9 mouse cellular contexts compared by ENCODE assay signal in genomic region chr19:4113186-4113805, GRCm38 (mm10). TPM values are rescaled to one million over a fixed set of nuclear protein-coding genes. Genes with fewer than 3 reads are reported as not detected.
DNase-seq lines count a peak whose midpoint lies in the region; ATAC-seq and TF ChIP-seq lines count a peak whose summit lies in the region.
"Had no signal": no experiment of that assay in that cellular context is flagged by ENCODE, and none has a peak within 500 bp of the region (broad histone marks: within the 10 kb centered on the region; RNA-seq: fewer than 3 reads in every experiment).

No protein-coding gene starts in this region.

- H3K4me2 ChIP-seq in hindbrain, postnatal 0 days (ENCODE audit: low read depth, low read length) = no peak overlapping the region
- no peak overlapping the region for H3K4me2 ChIP-seq in hindbrain, embryonic 14.5 days (replicated peaks)
- peak overlapping the region; percentile 7; the same call in 1 of the 2 replicates for H3K4me2 ChIP-seq in heart, embryonic 15.5 days
- peak overlapping the region; percentile 51 for H3K4me2 ChIP-seq in liver, embryonic 16.5 days (ENCODE audit: low read depth, low read length)

- no peak for TF ChIP-seq CTCF in hindbrain, postnatal 0 days (IDR thresholded peaks at IDR 0.05; ENCODE audit: low read depth)
- TF ChIP-seq CTCF in cortical plate, adult 2 months (IDR thresholded peaks at IDR 0.05; ENCODE audit: extremely low read depth, insufficient read depth, low read length) = no peak

- WGBS in hindbrain, postnatal 0 days = 60% methylated on average over 13 of the region's 13 CpGs
- 77% methylated on average over 13 of the region's 13 CpGs for WGBS in hindbrain, embryonic 14.5 days
- 52% methylated on average over 13 of the region's 13 CpGs for WGBS in heart, embryonic 15.5 days
- WGBS in liver, embryonic 16.5 days (ENCODE audit: insufficient replicate concordance) = 26% methylated on average over 13 of the region's 13 CpGs

- peak; percentile 53 for ATAC-seq in hindbrain, postnatal 0 days
- no peak for ATAC-seq in hindbrain, embryonic 14.5 days (ENCODE audit: low FRiP score)
- ATAC-seq in heart, embryonic 15.5 days (replicated peaks; ENCODE audit: insufficient number of reproducible peaks, insufficient read depth, low FRiP score, low read depth) = peak; percentile 16; the same call in 1 of the 2 replicates
- peak; percentile 73 for ATAC-seq in liver, embryonic 16.5 days (ENCODE audit: low read depth)

- peak; percentile 67 for DNase-seq in hindbrain, postnatal 0 days (ENCODE audit: low spot score)
- no peak for DNase-seq in hindbrain, embryonic 14.5 days (ENCODE audit: low spot score)
- DNase-seq in layer of hippocampus, adult 18-20 months (ENCODE audit: low spot score in 2 of 2) = peak; percentile 80 to 88
- peak; percentile 78 for DNase-seq in right cerebral cortex, postnatal 25 days
- no peak for DNase-seq in yolk sac, embryonic 10.5 days (ENCODE audit: low spot score)

- no peaks in the 10 kb centered on the region for H3K4me1 ChIP-seq in hindbrain, postnatal 0 days (ENCODE audit: insufficient read depth, low read length)
- H3K4me1 ChIP-seq in hindbrain, embryonic 14.5 days (replicated peaks; ENCODE audit: control insufficient read depth, insufficient read depth, low read length) = no peaks in the 10 kb centered on the region
- H3K4me1 ChIP-seq in cortical plate, adult 2 months (ENCODE audit: control insufficient read depth, insufficient read depth, low read length) = peaks cover 3% of the 10 kb centered on the region; the same call in 1 of the 2 replicates
- H3K4me1 ChIP-seq in heart, embryonic 15.5 days (replicated peaks) = peaks cover 11% of the 10 kb centered on the region
- H3K4me1 ChIP-seq in liver, embryonic 16.5 days (ENCODE audit: control insufficient read depth, low read depth, low read length) = peaks cover 19% of the 10 kb centered on the region

- H3K4me3 ChIP-seq in hindbrain, postnatal 0 days (ENCODE audit: low read length) = no peak overlapping the region
- H3K4me3 ChIP-seq in hindbrain, embryonic 14.5 days (replicated peaks; ENCODE audit: low read length) = no peak overlapping the region
- H3K4me3 ChIP-seq in cortical plate, adult 2 months (ENCODE audit: insufficient read depth, low read length) = no peak overlapping the region
- no peak overlapping the region for H3K4me3 ChIP-seq in heart, embryonic 15.5 days
- peak overlapping the region; percentile 7; the same call in 1 of the 2 replicates for H3K4me3 ChIP-seq in liver, embryonic 16.5 days (ENCODE audit: low read depth, low read length)

- TF ChIP-seq POLR2A in cortical plate, adult 2 months (IDR thresholded peaks at IDR 0.05; ENCODE audit: extremely low read depth, insufficient read depth, low read length) = no peak

- peaks cover 38% of the 10 kb centered on the region; the same call in 1 of the 2 replicates for H3K36me3 ChIP-seq in hindbrain, postnatal 0 days (ENCODE audit: insufficient read depth, low read length)
- peaks cover 85% of the 10 kb centered on the region for H3K36me3 ChIP-seq in hindbrain, embryonic 14.5 days (replicated peaks; ENCODE audit: control insufficient read depth, insufficient read depth)
- peaks cover 54% of the 10 kb centered on the region for H3K36me3 ChIP-seq in heart, embryonic 15.5 days
- H3K36me3 ChIP-seq in liver, embryonic 16.5 days (ENCODE audit: control insufficient read depth, insufficient read depth) = peaks cover 11% of the 10 kb centered on the region

- no peak overlapping the region for H3K27ac ChIP-seq in hindbrain, postnatal 0 days
- no peak overlapping the region for H3K27ac ChIP-seq in hindbrain, embryonic 14.5 days
- H3K27ac ChIP-seq in cortical plate, adult 2 months (ENCODE audit: insufficient read depth, low read length) = 0 out of 2 replicates have a peak overlapping the region, but pooled peaks have one; percentile 30
- H3K27ac ChIP-seq in heart, embryonic 15.5 days = peak overlapping the region; percentile 62
- peak overlapping the region; percentile 64 for H3K27ac ChIP-seq in liver, embryonic 16.5 days (ENCODE audit: low read length)

- no peak overlapping the region for H3K9ac ChIP-seq in hindbrain, postnatal 0 days (replicated peaks; ENCODE audit: low read length)
- H3K9ac ChIP-seq in hindbrain, embryonic 14.5 days = no peak overlapping the region
- H3K9ac ChIP-seq in heart, embryonic 15.5 days = peak overlapping the region; percentile 3; the same call in 1 of the 2 replicates
- H3K9ac ChIP-seq in liver, embryonic 16.5 days (ENCODE audit: low read depth, low read length) = peak overlapping the region; percentile 42

- no peaks in the 10 kb centered on the region for H3K9me3 ChIP-seq in hindbrain, postnatal 0 days (ENCODE audit: low read length)
- no peaks in the 10 kb centered on the region for H3K9me3 ChIP-seq in hindbrain, embryonic 14.5 days (ENCODE audit: control insufficient read depth, low read length)
- H3K9me3 ChIP-seq in heart, embryonic 15.5 days (replicated peaks) = no peaks in the 10 kb centered on the region
- H3K9me3 ChIP-seq in liver, embryonic 16.5 days (replicated peaks; ENCODE audit: control insufficient read depth, low read length) = no peaks in the 10 kb centered on the region

- no peaks in the 10 kb centered on the region for H3K27me3 ChIP-seq in hindbrain, postnatal 0 days (ENCODE audit: insufficient read depth, low read length)
- H3K27me3 ChIP-seq in hindbrain, embryonic 14.5 days (ENCODE audit: control insufficient read depth, insufficient read depth, low read length) = no peaks in the 10 kb centered on the region
- no peaks in the 10 kb centered on the region for H3K27me3 ChIP-seq in heart, embryonic 15.5 days
- no peaks in the 10 kb centered on the region for H3K27me3 ChIP-seq in liver, embryonic 16.5 days (ENCODE audit: control insufficient read depth, insufficient read depth, low read depth, low read length)

RNA-seq across cellular contexts. Expression of gene Aip, which starts 12.4 kb away (rescaled TPM):
- 33.4 and 38.2 TPM in 2 replicates for total RNA-seq in hindbrain, postnatal 0 days (2014; rRNA removed)
- polyA plus RNA-seq in hindbrain, postnatal 0 days (2015; fragmentation: Nextera tagmentation; extraction: Ambion mirVana) = 89.4 and 94.3 TPM in 2 replicates
- 93.8 and 99.7 TPM in 2 replicates for polyA plus RNA-seq in hindbrain, embryonic 14.5 days (2014; fragmentation: Nextera tagmentation; extraction: Ambion mirVana)
- polyA plus RNA-seq in cortical plate, adult 2 months (2012; rRNA removed) = 167 and 180 TPM in 2 replicates
- 78.1 and 92.5 TPM in 2 replicates for polyA plus RNA-seq in heart, embryonic 15.5 days (2015; fragmentation: Nextera tagmentation; extraction: Ambion mirVana)
- 100 to 1,000 TPM; 121 to 140 TPM for total RNA-seq in layer of hippocampus, adult 18-20 months (2021)
- 32.4 and 32.6 TPM in 2 replicates for polyA plus RNA-seq in liver, embryonic 16.5 days (2015; fragmentation: Nextera tagmentation; extraction: Ambion mirVana)

RNA-seq across cellular contexts. Expression of gene Pitpnm1, which starts 13.5 kb away (rescaled TPM):
- total RNA-seq in hindbrain, postnatal 0 days (2014; rRNA removed) = 134 and 142 TPM in 2 replicates
- 88.0 and 91.9 TPM in 2 replicates for polyA plus RNA-seq in hindbrain, postnatal 0 days (2015; fragmentation: Nextera tagmentation; extraction: Ambion mirVana)
- 70.0 and 74.7 TPM in 2 replicates for polyA plus RNA-seq in hindbrain, embryonic 14.5 days (2014; fragmentation: Nextera tagmentation; extraction: Ambion mirVana)
- polyA plus RNA-seq in cortical plate, adult 2 months (2012; rRNA removed) = 293 and 340 TPM in 2 replicates
- 17.2 and 26.5 TPM in 2 replicates for polyA plus RNA-seq in heart, embryonic 15.5 days (2015; fragmentation: Nextera tagmentation; extraction: Ambion mirVana)
- total RNA-seq in layer of hippocampus, adult 18-20 months (2021) = 100 to 1,000 TPM; 174 to 181 TPM
- 6.6 and 7.3 TPM in 2 replicates for polyA plus RNA-seq in liver, embryonic 16.5 days (2015; fragmentation: Nextera tagmentation; extraction: Ambion mirVana)

RNA-seq across cellular contexts. Expression of gene Cdk2ap2, which starts 16.3 kb away (rescaled TPM):
- 49.4 and 57.5 TPM in 2 replicates for total RNA-seq in hindbrain, postnatal 0 days (2014; rRNA removed)
- polyA plus RNA-seq in hindbrain, postnatal 0 days (2015; fragmentation: Nextera tagmentation; extraction: Ambion mirVana) = 63.9 and 64.6 TPM in 2 replicates
- 79.2 and 82.1 TPM in 2 replicates for polyA plus RNA-seq in hindbrain, embryonic 14.5 days (2014; fragmentation: Nextera tagmentation; extraction: Ambion mirVana)
- 44.3 and 47.3 TPM in 2 replicates for polyA plus RNA-seq in cortical plate, adult 2 months (2012; rRNA removed)
- 63.6 and 81.7 TPM in 2 replicates for polyA plus RNA-seq in heart, embryonic 15.5 days (2015; fragmentation: Nextera tagmentation; extraction: Ambion mirVana)
- 10 to 100 TPM; 36.2 to 38.7 TPM for total RNA-seq in layer of hippocampus, adult 18-20 months (2021)
- polyA plus RNA-seq in liver, embryonic 16.5 days (2015; fragmentation: Nextera tagmentation; extraction: Ambion mirVana) = 112 and 117 TPM in 2 replicates

RNA-seq across cellular contexts. Expression of gene Gpr152, which starts 26.3 kb away (rescaled TPM):
- 0.37 TPM in 1 of 2 replicates, not detected in the other for total RNA-seq in hindbrain, postnatal 0 days (2014; rRNA removed)
- polyA plus RNA-seq in hindbrain, postnatal 0 days (2015; fragmentation: Nextera tagmentation; extraction: Ambion mirVana) = 0.05 TPM in 1 of 2 replicates, not detected in the other
- not detected in 2 replicates for polyA plus RNA-seq in hindbrain, embryonic 14.5 days (2014; fragmentation: Nextera tagmentation; extraction: Ambion mirVana)
- polyA plus RNA-seq in cortical plate, adult 2 months (2012; rRNA removed) = 0.04 TPM in 2 replicates
- 0.04 TPM in 1 of 2 replicates, not detected in the other for polyA plus RNA-seq in heart, embryonic 15.5 days (2015; fragmentation: Nextera tagmentation; extraction: Ambion mirVana)
- total RNA-seq in layer of hippocampus, adult 18-20 months (2021) = not detected
- 0.02 TPM in 1 of 2 replicates, not detected in the other for polyA plus RNA-seq in liver, embryonic 16.5 days (2015; fragmentation: Nextera tagmentation; extraction: Ambion mirVana)
- total RNA-seq: layer of hippocampus, postnatal 25 days had no signal

RNA-seq across cellular contexts. Expression of gene Cabp4, which starts 30.5 kb away (rescaled TPM):
- not detected in 2 replicates for total RNA-seq in hindbrain, postnatal 0 days (2014; rRNA removed)
- 0.29 and 0.51 TPM in 2 replicates for polyA plus RNA-seq in hindbrain, postnatal 0 days (2015; fragmentation: Nextera tagmentation; extraction: Ambion mirVana)
- polyA plus RNA-seq in hindbrain, embryonic 14.5 days (2014; fragmentation: Nextera tagmentation; extraction: Ambion mirVana) = 0.11 and 0.26 TPM in 2 replicates
- 0.08 and 0.17 TPM in 2 replicates for polyA plus RNA-seq in cortical plate, adult 2 months (2012; rRNA removed)
- polyA plus RNA-seq in heart, embryonic 15.5 days (2015; fragmentation: Nextera tagmentation; extraction: Ambion mirVana) = not detected in 2 replicates
- under 1 TPM; 0.22 to 0.30 TPM for total RNA-seq in layer of hippocampus, adult 18-20 months (2021)
- 0.18 and 0.20 TPM in 2 replicates for polyA plus RNA-seq in liver, embryonic 16.5 days (2015; fragmentation: Nextera tagmentation; extraction: Ambion mirVana)

Comparison
In these comparisons a context has a peak if more than half of its experiments do, and no peak if none do; other contexts are left out.
1. DNase-seq: peak in hindbrain, postnatal 0 days (single experiment), layer of hippocampus, adult 18-20 months (2 of 2) and right cerebral cortex, postnatal 25 days (single experiment); none in hindbrain, embryonic 14.5 days (single experiment) and yolk sac, embryonic 10.5 days (single experiment).
2. H3K27ac ChIP-seq: peak in cortical plate, adult 2 months (single experiment), heart, embryonic 15.5 days (single experiment) and liver, embryonic 16.5 days (single experiment); none in hindbrain, postnatal 0 days (single experiment) and hindbrain, embryonic 14.5 days (single experiment).
3. H3K4me2 ChIP-seq: peak in heart, embryonic 15.5 days (single experiment) and liver, embryonic 16.5 days (single experiment); none in hindbrain, postnatal 0 days (single experiment) and hindbrain, embryonic 14.5 days (single experiment).
4. H3K9ac ChIP-seq: peak in heart, embryonic 15.5 days (single experiment) and liver, embryonic 16.5 days (single experiment); none in hindbrain, postnatal 0 days (single experiment) and hindbrain, embryonic 14.5 days (single experiment).